8 mouse cellular contexts compared by ENCODE assay signal in the genomic region with DNA sequence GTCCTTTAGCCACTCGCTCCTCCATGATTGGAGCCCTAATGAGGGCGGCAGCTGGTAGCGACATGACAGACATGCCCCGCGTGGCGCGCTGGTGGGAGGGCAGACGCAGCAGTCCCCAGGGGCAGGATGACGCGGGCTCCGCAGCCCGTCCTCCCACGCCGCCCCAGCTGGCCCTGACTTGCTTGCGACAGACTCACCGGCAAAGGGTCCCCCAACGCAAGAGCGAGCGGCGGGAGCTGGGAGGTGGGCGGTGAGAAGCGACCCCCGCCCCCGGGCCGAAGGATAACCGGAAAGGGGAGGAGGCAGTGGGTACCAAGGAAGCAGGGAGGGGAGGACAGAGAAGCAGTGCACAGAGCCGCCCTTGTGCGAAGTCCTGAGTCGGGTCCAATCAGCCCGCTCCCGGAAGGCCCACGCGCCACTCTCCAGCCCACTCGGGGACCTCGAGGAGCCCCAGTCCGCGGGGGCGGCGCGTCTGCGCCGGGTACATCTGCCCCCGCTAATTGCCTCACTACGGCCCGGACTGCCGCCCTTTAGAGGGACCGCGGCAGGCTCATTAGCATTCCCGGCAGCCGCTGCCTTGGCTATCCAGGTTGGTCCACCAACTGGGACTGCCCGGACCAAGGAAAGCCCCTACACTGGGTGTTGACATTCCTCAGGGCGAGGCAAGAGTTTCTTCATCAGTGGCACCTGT. TPM values are rescaled to one million over a fixed set of nuclear protein-coding genes. Genes with fewer than 3 reads are reported as not detected.
DNase-seq lines count a peak whose midpoint lies in the region; ATAC-seq lines count a peak whose summit lies in the region.

No protein-coding gene starts in this region.

- H3K9ac ChIP-seq in kidney, embryonic 14.5 days (ENCODE audit: low read depth, low read length): peak overlapping the region; percentile 44
- peak overlapping the region; percentile 60 for H3K9ac ChIP-seq in limb, embryonic 12.5 days (replicated peaks)

- peak overlapping the region; percentile 97 for H3K4me2 ChIP-seq in kidney, embryonic 14.5 days (replicated peaks; ENCODE audit: low read depth, low read length)
- peak overlapping the region; percentile 99 for H3K4me2 ChIP-seq in limb, embryonic 12.5 days

- peaks cover 24% of the 10 kb centered on the region for H3K4me1 ChIP-seq in kidney, embryonic 14.5 days (ENCODE audit: control insufficient read depth, insufficient read depth, low read length)
- peaks cover 31% of the 10 kb centered on the region for H3K4me1 ChIP-seq in limb, embryonic 12.5 days (replicated peaks)

- peak; percentile 45 for DNase-seq in CD4-positive helper T cell, adult 2 months (ENCODE audit: low read depth, low spot score)
- peak; percentile 49 to 55 for DNase-seq in adrenal gland, adult 18-20 months (ENCODE audit: low spot score in 2 of 2)
- DNase-seq in embryo, embryonic 9.5 days (ENCODE audit: extremely low spot score): peak; percentile 63
- peak; percentile 13 to 38 for DNase-seq in heart, adult 9 months (ENCODE audit: low spot score in 2 of 2)
- DNase-seq in neural tube, embryonic 10.5 days (ENCODE audit: extremely low spot score, low spot score): peak; percentile 70
- peak; percentile 19 for DNase-seq in testis, postnatal 14 days (ENCODE audit: low spot score)

- under 1% methylated on average over 47 of the region's 52 CpGs for WGBS in kidney, embryonic 14.5 days
- under 1% methylated on average over 52 of the region's 52 CpGs for WGBS in limb, embryonic 12.5 days

- no peaks in the 10 kb centered on the region for H3K36me3 ChIP-seq in kidney, embryonic 14.5 days (ENCODE audit: control insufficient read depth, insufficient read depth, low read length)
- H3K36me3 ChIP-seq in limb, embryonic 12.5 days: no peaks in the 10 kb centered on the region

- H3K27ac ChIP-seq in kidney, embryonic 14.5 days (ENCODE audit: low read depth, low read length): no peak overlapping the region; the same call in 1 of the 2 replicates
- no peak overlapping the region for H3K27ac ChIP-seq in limb, embryonic 12.5 days

- H3K4me3 ChIP-seq in kidney, embryonic 14.5 days (ENCODE audit: low read length): peak overlapping the region; percentile 46
- H3K4me3 ChIP-seq in limb, embryonic 12.5 days (replicated peaks): peak overlapping the region; percentile 55

- no peaks in the 10 kb centered on the region for H3K9me3 ChIP-seq in kidney, embryonic 14.5 days (ENCODE audit: control insufficient read depth, low read length)
- H3K9me3 ChIP-seq in limb, embryonic 12.5 days: no peaks in the 10 kb centered on the region

- ATAC-seq in kidney, embryonic 14.5 days (ENCODE audit: low FRiP score, low TSS enrichment): peak; percentile 71
- ATAC-seq in limb, embryonic 12.5 days (ENCODE audit: insufficient number of reproducible peaks, insufficient read depth, low FRiP score, low TSS enrichment, low read depth): peak; percentile 69

- H3K27me3 ChIP-seq in kidney, embryonic 14.5 days (ENCODE audit: control insufficient read depth, insufficient read depth, low read length): no peaks in the 10 kb centered on the region; the same call in 1 of the 2 replicates
- peaks cover 37% of the 10 kb centered on the region for H3K27me3 ChIP-seq in limb, embryonic 12.5 days

RNA-seq across cellular contexts. Expression of a gene that starts 46.8 kb away (rescaled TPM):
- 1 to 10 TPM; 1.2 to 1.5 TPM for total RNA-seq in adrenal gland, adult 18-20 months (2021)
- polyA plus RNA-seq in kidney, embryonic 14.5 days (2014; fragmentation: Nextera tagmentation; extraction: Ambion mirVana): 1.9 and 2.0 TPM in 2 replicates
- 1.5 and 2.6 TPM in 2 replicates for polyA plus RNA-seq in limb, embryonic 12.5 days (2016; fragmentation: Nextera tagmentation; extraction: Ambion mirVana)

Comparison
In these comparisons a context has a peak if more than half of its experiments do, and no peak if none do; other contexts are left out.
1. DNase-seq: peak in every context shown above with its lines; median percentile 70 in neural tube, embryonic 10.5 days; 63 in embryo, embryonic 9.5 days; 52 in adrenal gland, adult 18-20 months; 45 in CD4-positive helper T cell, adult 2 months; 26 in heart, adult 9 months; 19 in testis, postnatal 14 days.